Mouse (Mus musculus): Measurements from ENCODE around the gene Tkt.

DNA sequence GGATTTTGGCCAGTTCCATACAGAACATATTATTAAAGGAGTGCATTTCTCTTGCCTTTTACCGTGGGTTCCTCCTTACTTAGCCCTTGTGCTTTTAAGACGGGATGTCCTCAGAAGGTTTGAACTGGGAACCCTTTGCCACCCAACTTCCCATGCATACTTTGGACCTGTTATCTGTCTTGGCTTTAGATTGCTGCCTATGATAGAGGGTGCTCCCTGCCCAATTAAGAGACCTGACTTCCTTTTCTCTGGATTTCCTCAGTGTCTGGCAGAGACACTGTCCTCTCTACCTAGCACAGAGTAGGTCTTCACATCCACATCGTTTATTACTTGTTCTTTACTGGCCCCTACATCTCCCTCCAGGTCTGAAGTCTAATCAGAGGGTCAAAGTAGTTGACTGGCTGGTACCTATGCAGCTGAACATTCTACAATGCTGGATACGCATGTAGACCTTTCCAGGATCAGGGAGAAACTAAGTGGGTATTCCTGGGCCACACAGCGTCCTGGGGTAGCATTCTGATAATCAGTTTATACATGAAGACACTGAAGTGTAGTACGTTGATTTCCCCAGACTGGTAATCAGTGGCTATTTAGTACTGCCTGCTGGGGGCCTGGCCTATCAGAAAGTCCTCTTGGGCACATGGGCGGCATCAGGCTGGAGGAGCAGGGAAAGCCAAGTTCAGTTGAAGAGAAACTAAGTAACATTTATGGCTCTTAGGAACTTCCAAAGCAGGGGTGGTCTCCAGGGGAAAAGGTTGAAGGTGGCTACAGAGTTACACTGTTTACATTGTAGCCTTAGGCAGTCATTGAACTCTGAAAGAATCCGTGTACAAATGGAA is 2.3 kb downstream of the Tkt start:
- TF ChIP-seq POLR2A (IDR thresholded peaks at IDR 0.05; ENCODE audit: borderline replicate concordance, extremely low read depth, insufficient read depth, insufficient read length, poor library complexity, severe bottlenecking) (no peak), CTCF (IDR thresholded peaks at IDR 0.05; ENCODE audit: borderline replicate concordance, extremely low read depth, insufficient read depth, insufficient read length) (no peak)

All from brain, embryonic 14.5 days (tissue).